Mouse (Mus musculus) neutrophil, adult 59 days (primary cell): ENCODE results near the gene Rtp1. TPM values are rescaled to one million over a fixed set of nuclear protein-coding genes. Genes with fewer than 3 reads are reported as not detected.

Experiments used
- total RNA-seq, 2 experiments: library from RNA; stranded (reverse); gene quantifications; 1 replicate in 1 of 2; 2 replicates in 1 of 2; pipeline ENCODE4 v1.2.4; 2023

Rtp1 gene
- total RNA-seq, result not detected

DNA sequence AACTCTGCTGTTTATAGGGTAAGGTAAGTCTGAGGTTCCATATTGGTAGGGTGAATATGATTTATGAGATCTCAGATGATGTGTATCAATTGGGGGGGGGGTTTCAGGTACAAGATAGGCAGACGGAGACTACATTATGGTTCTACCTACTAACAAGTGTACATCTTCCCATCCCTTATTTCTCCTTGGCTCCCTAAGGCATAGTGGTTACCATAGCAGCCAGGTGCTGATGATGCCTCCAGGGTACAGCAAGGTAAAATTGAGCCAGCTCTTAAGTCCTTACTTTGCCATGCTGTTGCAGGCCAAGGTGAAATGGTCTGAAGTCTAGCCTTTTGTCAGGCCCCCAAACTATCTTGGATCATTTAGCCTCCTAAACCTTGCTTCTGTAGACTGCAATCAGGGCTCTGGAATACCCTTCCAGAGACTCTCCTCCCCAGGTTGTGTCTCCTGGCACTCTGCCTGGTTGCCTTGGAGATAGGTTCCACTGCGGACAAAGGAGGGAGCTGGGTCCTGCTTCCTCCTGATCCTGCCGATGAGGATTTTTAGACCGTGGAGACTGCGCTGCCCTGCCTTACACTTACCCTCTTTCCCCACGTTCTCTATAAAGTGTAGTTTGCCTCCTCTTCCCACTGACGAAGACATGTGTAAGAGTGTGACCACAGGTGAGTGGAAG lies at the start of gene Rtp1:
Rtp1 (plus strand) TSS at position 487 of the 673 bp plus-strand sequence.

Other genes with a start within 250 kb of the Rtp1 start
- gene St6gal1, start 204.4 kb upstream of the Rtp1 start, total RNA-seq, result 1 to 10 TPM; 3.1 to 5.4 TPM
- gene Rtp4, start 91.2 kb downstream of the Rtp1 start, total RNA-seq, result 10 to 100 TPM in 1 of 2 experiments, 1 to 10 TPM in 1; 9.4 to 20.1 TPM
- not detected for gene Masp1, start 91.7 kb downstream of the Rtp1 start, total RNA-seq